Mouse (Mus musculus) limb, embryonic 12.5 days (tissue): ENCODE results near the gene Tecr. TPM values are rescaled to one million over a fixed set of nuclear protein-coding genes. Genes with fewer than 3 reads are reported as not detected.
A peak's percentile ranks its signal among the peaks of the same experiment; 100 is the strongest.

ENCODE experiments used
- ATAC-seq: fragments of 200-750 bp; cut with Nextera tagmentation; 2 replicates; pipeline ENCODE4 v1.8.0; 2017; ENCODE audit warnings: low read depth, moderate TSS enrichment; ENCODE audit not compliant: insufficient number of reproducible peaks, insufficient read depth, low FRiP score, low TSS enrichment
- H3K27ac ChIP-seq: fragments of 300-500 bp; sonication (generic); 2 replicates; pipeline ENCODE4 v1.5.1; 2016; ENCODE audit warnings: mild to moderate bottlenecking, moderate library complexity
- H3K27me3 ChIP-seq: fragments of 300-500 bp; sonication (generic); 2 replicates; pipeline ENCODE4 v1.6.1; 2016; ENCODE audit warnings: mild to moderate bottlenecking, moderate library complexity
- H3K36me3 ChIP-seq: fragments of 300-500 bp; sonication (generic); 2 replicates; pipeline ENCODE4 v1.6.1; 2016; ENCODE audit warnings: mild to moderate bottlenecking, moderate library complexity
- H3K4me1 ChIP-seq: fragments of 300-500 bp; sonication (generic); replicated peaks from 2 replicates; pipeline ENCODE4 v1.6.1; 2016
- H3K4me2 ChIP-seq: fragments of 300-500 bp; sonication (generic); 2 replicates; pipeline ENCODE4 v1.6.1; 2016; ENCODE audit warnings: mild to moderate bottlenecking, moderate library complexity
- H3K4me3 ChIP-seq: fragments of 300-500 bp; sonication (generic); replicated peaks from 2 replicates; pipeline ENCODE4 v1.5.1; 2016; ENCODE audit warnings: mild to moderate bottlenecking
- H3K9ac ChIP-seq: fragments of 300-500 bp; sonication (generic); replicated peaks from 2 replicates; pipeline ENCODE4 v1.6.1; 2016; ENCODE audit warnings: mild to moderate bottlenecking, moderate library complexity
- H3K9me3 ChIP-seq: fragments of 300-500 bp; sonication (generic); 2 replicates; pipeline ENCODE4 v1.6.1; 2016; ENCODE audit warnings: mild to moderate bottlenecking, moderate library complexity
- WGBS: fragments of 180-500 bp; shearing (Covaris S2); methylation state at CpG from one replicate; pipeline ENCODE4 v1.1.7; 2016; 5-methylcytosine and 5-hydroxymethylcytosine counted together
- polyA plus RNA-seq: library from polyadenylated mRNA; unstranded; fragments of >200 nt; fragmentation: Nextera tagmentation; extraction: Ambion mirVana; gene quantifications from 2 replicates; pipeline ENCODE4 v1.2.1, GENCODE M21; 2016

The Tecr gene
- polyA plus RNA-seq, 1 experiment from 2014 or later, result 577 TPM

DNA sequence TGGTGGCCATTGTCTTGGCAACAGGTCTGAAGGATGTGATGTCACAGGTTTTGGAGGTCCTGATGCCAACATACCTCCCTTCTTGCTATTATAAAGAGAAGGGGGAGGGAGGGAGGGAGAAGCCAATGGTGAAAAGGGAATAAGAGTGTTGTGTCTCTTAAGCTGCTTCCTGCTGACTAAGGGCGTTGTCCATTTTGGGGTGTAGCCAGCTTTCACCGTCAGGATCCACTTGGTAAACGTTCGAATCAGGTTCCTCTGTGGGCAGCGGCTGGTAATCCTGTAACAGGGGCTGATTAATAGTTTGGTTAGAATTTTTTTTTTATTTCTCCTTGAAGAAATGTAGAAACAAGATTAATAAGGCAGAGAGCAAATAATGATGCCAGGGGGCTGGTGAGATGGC is 31.9 kb upstream of the Tecr start:
- H3K9ac ChIP-seq, result no peak overlapping the region
- no peak overlapping the region for H3K4me2 ChIP-seq
- no peak overlapping the region for H3K4me3 ChIP-seq
- no peak for ATAC-seq
- no peaks in the 10 kb centered on the region for H3K4me1 ChIP-seq
- H3K27me3 ChIP-seq, result peaks cover 6% of the 10 kb centered on the region; the same call in 1 of the 2 replicates
- H3K36me3 ChIP-seq, result no peaks in the 10 kb centered on the region
- peaks cover 8% of the 10 kb centered on the region; the same call in 1 of the 2 replicates for H3K9me3 ChIP-seq
- H3K27ac ChIP-seq, result no peak overlapping the region
- WGBS, result 77% methylated on average over 5 of the region's 5 CpGs

DNA sequence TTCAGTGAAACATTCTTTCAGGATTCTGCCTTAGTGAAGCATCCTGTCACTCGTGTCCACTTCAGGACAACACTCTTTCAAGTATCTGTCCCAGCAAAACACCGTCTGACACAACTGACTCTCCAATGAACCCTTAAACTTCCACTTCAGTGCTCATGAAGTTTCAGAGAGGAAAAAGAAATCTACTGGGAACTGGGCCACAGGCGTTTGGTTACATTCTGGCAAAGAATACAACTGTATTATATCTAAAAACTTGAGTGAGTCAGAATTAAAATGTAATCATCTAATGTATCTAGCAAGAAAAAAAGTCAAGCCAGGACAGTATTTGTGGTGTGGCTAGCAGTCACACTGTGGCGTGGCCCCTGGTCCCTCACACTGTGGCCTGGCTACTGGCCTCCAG is 31.1 kb upstream of the Tecr start:
- H3K4me3 ChIP-seq, result no peak overlapping the region
- H3K4me2 ChIP-seq, result no peak overlapping the region
- no peaks in the 10 kb centered on the region for H3K4me1 ChIP-seq
- ATAC-seq, result no peak
- 76% methylated on average over 4 of the region's 4 CpGs for WGBS
- H3K27ac ChIP-seq, result no peak overlapping the region
- H3K9me3 ChIP-seq, result peaks cover 8% of the 10 kb centered on the region; the same call in 1 of the 2 replicates
- H3K36me3 ChIP-seq, result no peaks in the 10 kb centered on the region
- H3K27me3 ChIP-seq, result peaks cover 6% of the 10 kb centered on the region; the same call in 1 of the 2 replicates
- no peak overlapping the region for H3K9ac ChIP-seq

DNA sequence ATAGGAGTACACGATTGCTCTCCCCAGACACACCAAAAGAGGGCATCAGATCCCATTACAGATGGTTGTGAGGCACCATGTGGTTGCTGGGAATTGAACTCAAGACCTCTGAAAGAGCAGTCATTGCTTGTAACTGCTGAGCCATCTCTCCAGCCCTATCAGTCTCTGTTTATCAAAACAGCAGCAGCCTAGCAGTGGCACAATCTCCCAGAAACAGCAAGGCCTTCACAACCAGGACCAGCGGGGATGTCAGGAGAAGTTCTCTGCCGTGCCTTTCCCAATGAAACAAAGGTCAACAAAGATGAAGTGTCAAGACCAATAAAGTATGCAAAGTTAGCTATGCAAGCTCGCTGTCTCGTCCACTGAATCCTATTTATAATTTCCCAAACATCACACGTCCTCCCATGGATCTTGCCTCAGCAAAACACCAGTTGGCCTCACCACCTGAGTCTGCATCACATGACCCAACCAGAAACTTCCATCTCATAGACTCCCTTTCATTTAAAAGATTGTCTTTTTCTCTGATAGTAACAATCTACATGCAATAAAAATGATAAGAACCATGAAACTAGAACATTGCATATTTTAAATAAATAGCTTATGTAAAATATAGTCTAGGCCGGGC is 24.4 kb upstream of the Tecr start:
- H3K27me3 ChIP-seq, result no peaks in the 10 kb centered on the region
- no peak overlapping the region for H3K27ac ChIP-seq
- 87% methylated on average over 7 of the region's 7 CpGs for WGBS
- no peak for ATAC-seq
- H3K9me3 ChIP-seq, result peaks cover 8% of the 10 kb centered on the region; the same call in 1 of the 2 replicates
- H3K36me3 ChIP-seq, result no peaks in the 10 kb centered on the region
- H3K4me1 ChIP-seq, result no peaks in the 10 kb centered on the region
- no peak overlapping the region for H3K4me2 ChIP-seq
- H3K9ac ChIP-seq, result no peak overlapping the region
- H3K4me3 ChIP-seq, result no peak overlapping the region

DNA sequence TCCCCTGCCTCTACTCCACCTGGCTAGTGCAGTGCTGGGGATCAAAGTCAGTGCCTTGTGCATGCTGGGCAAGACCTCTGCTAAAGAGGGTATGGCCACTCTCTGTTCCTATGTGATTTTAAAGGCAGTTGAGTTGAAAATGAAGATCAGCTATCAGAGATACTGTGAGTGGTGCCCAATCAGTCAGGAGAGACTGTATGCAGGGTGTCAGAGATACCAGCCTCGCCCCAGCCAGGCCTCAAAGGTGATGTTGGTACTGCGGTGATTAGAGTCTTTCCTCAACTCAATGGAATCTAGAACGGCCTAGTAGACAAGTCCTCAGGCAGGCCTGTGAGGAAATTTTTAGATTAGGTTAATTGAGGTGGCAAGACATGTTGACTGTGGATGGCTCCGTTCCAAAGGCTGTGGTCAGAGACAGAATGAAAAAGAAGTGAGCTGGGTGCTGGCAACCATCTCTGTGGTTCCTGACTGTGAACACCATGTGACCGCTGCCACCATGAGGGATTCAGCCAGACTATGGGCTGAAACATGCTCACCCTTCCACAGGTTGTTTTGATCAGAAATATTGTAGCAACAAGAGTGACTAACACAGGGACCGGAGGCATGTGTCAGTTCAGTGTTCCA is 18.0 kb upstream of the Tecr start:
- H3K36me3 ChIP-seq, result no peaks in the 10 kb centered on the region
- peaks cover 5% of the 10 kb centered on the region; the same call in 1 of the 2 replicates for H3K4me1 ChIP-seq
- H3K9me3 ChIP-seq, result no peaks in the 10 kb centered on the region
- no peak overlapping the region for H3K4me3 ChIP-seq
- no peak overlapping the region for H3K27ac ChIP-seq
- H3K27me3 ChIP-seq, result no peaks in the 10 kb centered on the region
- ATAC-seq, result no peak
- H3K4me2 ChIP-seq, result no peak overlapping the region
- 90% methylated on average over 6 of the region's 6 CpGs for WGBS
- no peak overlapping the region for H3K9ac ChIP-seq

DNA sequence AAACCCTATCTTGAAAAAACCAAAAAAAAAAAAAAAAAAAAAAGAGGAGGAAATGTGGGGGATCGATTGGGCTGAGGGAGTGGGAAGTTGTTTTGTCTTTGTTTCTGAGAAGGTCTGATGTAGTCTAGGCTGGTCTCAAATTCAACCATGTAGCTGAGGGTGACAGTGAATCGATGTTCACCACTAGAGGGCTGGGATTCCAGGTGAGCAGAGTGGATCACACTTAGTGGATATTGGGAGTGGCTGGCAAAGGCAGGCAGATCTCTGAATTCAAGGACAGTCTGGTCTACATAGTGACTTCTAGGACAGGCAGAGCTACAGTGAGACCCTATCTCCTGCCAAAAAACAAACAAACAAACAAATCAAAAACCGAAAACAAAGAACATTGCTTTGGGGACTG is 17.0 kb upstream of the Tecr start:
- H3K36me3 ChIP-seq, result no peaks in the 10 kb centered on the region
- H3K4me3 ChIP-seq, result no peak overlapping the region
- peaks cover 5% of the 10 kb centered on the region; the same call in 1 of the 2 replicates for H3K4me1 ChIP-seq
- H3K27ac ChIP-seq, result no peak overlapping the region
- no peaks in the 10 kb centered on the region for H3K27me3 ChIP-seq
- no peak for ATAC-seq
- H3K9me3 ChIP-seq, result no peaks in the 10 kb centered on the region
- no peak overlapping the region for H3K4me2 ChIP-seq
- no peak overlapping the region for H3K9ac ChIP-seq
- 54% methylated on average over 3 of the region's 3 CpGs for WGBS

DNA sequence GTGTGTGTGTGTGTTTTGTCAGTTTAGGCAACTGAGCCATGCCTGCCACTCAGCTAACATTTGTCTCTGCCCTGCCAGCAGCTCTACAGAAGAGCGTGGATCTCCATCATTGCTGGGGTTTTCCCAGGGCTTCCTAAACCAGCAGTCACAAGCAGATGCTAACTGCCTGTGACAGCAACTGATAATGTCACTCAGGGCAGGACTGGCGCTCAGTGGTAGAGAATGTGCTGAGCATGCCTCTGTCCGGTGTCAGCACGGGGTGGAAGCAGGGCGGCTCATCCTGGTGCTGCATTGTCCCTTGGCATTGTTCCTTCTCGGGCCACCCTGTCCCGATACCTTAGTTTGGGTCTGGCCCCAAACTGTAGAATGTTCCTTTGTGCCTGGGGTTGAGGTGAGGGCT is 15.8 kb upstream of the Tecr start:
- no peaks in the 10 kb centered on the region for H3K36me3 ChIP-seq
- no peak overlapping the region for H3K4me3 ChIP-seq
- ATAC-seq, result no peak
- H3K9ac ChIP-seq, result no peak overlapping the region
- H3K4me2 ChIP-seq, result no peak overlapping the region
- no peaks in the 10 kb centered on the region for H3K27me3 ChIP-seq
- H3K4me1 ChIP-seq, result peaks cover 5% of the 10 kb centered on the region; the same call in 1 of the 2 replicates
- no peak overlapping the region for H3K27ac ChIP-seq
- 84% methylated on average over 7 of the region's 7 CpGs for WGBS
- no peaks in the 10 kb centered on the region for H3K9me3 ChIP-seq

DNA sequence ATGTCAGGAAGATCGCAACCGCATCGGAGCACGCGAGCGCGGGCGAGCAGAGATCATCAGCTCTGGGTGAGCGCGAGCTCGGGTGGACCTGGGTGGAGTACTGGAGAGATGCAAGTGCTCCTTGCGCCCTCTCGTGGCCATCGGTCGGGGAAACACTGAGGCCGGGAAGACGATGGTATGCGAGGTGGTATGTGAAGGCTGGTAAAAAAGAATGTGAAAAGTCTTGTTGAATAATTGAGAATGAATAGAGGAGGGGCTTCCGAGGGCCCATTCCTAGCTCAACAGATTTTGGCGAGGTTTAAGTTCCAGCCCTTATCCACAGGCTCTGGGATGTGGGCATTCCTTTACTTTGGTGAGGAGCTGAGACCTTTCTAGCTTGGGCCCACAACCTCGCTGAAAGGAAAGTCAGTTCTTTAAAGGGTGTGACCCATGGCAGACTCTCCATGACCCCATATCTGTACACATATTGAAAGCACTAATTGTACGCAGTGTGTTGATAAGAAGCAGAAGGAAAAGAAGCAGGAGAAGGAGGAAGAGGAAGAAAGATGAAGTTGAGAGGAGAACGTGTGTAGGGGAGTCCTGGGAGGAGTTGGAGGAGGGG is 14.7 kb upstream of the Tecr start:
- Histone ChIP-seq H3K36me3 (no peaks in the 10 kb centered on the region), H3K9ac (peak overlapping the region; percentile 44; the same call in 1 of the 2 replicates), H3K4me3 (peak overlapping the region; percentile 40), H3K27me3 (no peaks in the 10 kb centered on the region), H3K9me3 (no peaks in the 10 kb centered on the region; the same call in 1 of the 2 replicates), H3K27ac (no peak overlapping the region), H3K4me1 (peaks cover 5% of the 10 kb centered on the region; the same call in 1 of the 2 replicates), H3K4me2 (peak overlapping the region; percentile 71)
- 11% methylated on average over 23 of the region's 23 CpGs for WGBS
- peak; percentile 65; the same call in 1 of the 2 replicates for ATAC-seq

DNA sequence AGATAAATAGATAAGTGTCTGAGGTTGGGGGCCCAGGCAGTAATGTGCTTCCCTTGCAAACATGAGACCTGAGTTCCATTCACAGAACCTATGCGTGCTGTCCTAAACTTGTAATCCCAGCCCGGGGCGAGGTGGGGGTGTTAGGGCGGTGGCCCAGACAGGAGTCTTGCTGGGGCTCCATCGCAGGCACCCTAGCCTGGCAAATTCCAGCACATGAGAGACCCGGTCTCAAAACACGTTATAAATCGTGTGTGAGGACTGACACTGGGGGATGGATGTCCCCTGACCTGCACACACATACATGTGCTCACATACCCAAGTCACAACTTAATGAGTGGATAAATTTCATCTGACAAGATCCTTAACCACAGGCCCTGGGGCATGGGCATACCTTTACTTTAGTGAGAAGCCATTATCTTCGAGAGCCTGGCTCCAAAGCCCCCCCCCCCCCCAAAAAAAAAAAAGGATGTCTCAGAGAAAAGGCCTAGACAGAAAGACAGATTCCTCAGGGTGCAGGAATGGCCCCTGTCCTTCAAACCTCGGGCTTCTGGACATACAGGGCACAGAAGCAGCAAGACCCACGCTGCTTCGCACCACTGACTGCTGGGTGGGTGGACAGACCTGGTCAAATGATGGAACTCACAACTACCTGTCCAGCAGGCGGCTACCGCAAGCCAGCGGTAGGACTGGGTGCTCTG is 14.1 kb upstream of the Tecr start:
- H3K27ac ChIP-seq, result no peak overlapping the region
- H3K4me3 ChIP-seq, result peak overlapping the region; percentile 40
- peak overlapping the region; percentile 71 for H3K4me2 ChIP-seq
- H3K27me3 ChIP-seq, result no peaks in the 10 kb centered on the region
- H3K9ac ChIP-seq, result peak overlapping the region; percentile 44; the same call in 1 of the 2 replicates
- H3K9me3 ChIP-seq, result no peaks in the 10 kb centered on the region; the same call in 1 of the 2 replicates
- no peaks in the 10 kb centered on the region for H3K36me3 ChIP-seq
- peak; percentile 38; the same call in 1 of the 2 replicates for ATAC-seq
- peaks cover 5% of the 10 kb centered on the region; the same call in 1 of the 2 replicates for H3K4me1 ChIP-seq
- 58% methylated on average over 15 of the region's 15 CpGs for WGBS

DNA sequence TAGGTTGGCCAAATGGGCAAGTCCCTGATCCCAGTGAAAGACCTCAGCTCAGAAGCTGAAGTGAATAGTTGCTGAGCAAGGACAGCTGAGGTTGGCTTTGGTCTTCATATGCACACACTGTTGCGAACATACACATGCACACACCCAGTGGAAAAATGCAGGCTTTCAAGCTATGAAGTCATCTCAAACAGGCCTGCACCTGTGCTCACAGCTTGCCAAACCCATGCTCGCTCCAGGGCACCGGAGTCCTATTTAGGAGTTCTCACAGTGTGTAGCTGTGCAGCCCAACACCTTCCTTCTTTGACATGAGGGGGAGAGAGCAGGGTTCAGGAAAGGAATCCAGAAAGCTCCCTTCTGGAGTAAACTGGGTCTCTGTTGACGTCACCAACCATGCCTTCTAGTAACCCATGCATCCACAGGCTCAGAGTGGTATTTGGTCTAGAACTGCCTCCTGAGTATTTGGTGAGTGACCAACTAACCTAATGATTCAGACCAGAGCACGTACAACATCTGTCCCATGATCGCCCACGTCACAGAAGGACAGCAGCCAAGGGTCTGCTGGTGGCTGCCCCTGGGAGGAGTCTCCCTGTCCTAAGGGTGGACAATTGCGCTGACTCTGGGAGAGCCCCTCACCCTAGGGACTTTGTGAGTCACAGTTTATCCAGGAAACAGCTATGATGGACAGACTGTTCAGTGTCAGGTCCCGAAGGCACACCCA is 12.0 kb upstream of the Tecr start:
- peaks cover 5% of the 10 kb centered on the region; the same call in 1 of the 2 replicates for H3K4me1 ChIP-seq
- no peak overlapping the region for H3K4me3 ChIP-seq
- 84% methylated on average over 9 of the region's 9 CpGs for WGBS
- no peaks in the 10 kb centered on the region; the same call in 1 of the 2 replicates for H3K9me3 ChIP-seq
- no peak for ATAC-seq
- no peak overlapping the region for H3K27ac ChIP-seq
- H3K27me3 ChIP-seq, result no peaks in the 10 kb centered on the region
- no peaks in the 10 kb centered on the region for H3K36me3 ChIP-seq
- H3K4me2 ChIP-seq, result no peak overlapping the region
- no peak overlapping the region for H3K9ac ChIP-seq

DNA sequence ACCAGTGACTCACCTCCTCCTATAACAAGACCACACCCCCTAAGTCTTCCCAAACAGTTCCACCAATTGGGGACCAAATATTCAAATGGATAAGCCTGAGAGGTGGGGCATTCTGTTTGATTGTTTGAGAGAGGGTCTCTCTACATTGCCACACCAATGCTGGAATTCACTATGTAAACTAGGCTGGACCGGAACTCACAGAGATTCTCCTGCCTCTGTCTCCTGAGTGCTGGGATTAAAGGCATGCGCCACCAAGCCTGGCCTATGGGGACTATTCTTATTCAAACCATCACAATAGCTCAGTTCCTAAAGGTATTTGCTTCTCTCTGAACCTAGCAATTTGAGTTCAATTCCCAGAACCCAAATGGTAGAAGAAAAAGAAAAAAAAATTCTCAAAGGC is 10.8 kb upstream of the Tecr start:
- WGBS, result 95% methylated on average over 2 of the region's 2 CpGs
- Histone ChIP-seq H3K27ac (no peak overlapping the region), H3K27me3 (no peaks in the 10 kb centered on the region), H3K4me1 (peaks cover 5% of the 10 kb centered on the region; the same call in 1 of the 2 replicates), H3K9me3 (no peaks in the 10 kb centered on the region; the same call in 1 of the 2 replicates), H3K9ac (no peak overlapping the region), H3K4me3 (no peak overlapping the region), H3K36me3 (peaks cover 10% of the 10 kb centered on the region; the same call in 1 of the 2 replicates), H3K4me2 (no peak overlapping the region)
- ATAC-seq, result no peak
